Mouse (Mus musculus) c-Kit-positive CD71-negative TER-119-negative erythroid progenitor cells, embryonic 14.5 days (primary cell): ENCODE measurements around the gene Cacna1a.

Experiments used
- DNase-seq: peaks from one replicate; pipeline ENCODE4 v3.0.0-alpha.2; 2013; ENCODE audit warnings: low read depth

Gene Cacna1a

GRCm38 (mm10) chr8:84539376-84539775, 151.1 kb downstream of the Cacna1a start:
- no peak for DNase-seq

GRCm38 (mm10) chr8:84542481-84542880, 154.2 kb downstream of the Cacna1a start:
- DNase-seq: no peak

- DNase-seq: no peak
These were observed 157.3 kb downstream of the Cacna1a start for GRCm38 (mm10) chr8:84545522-84545921.

GRCm38 (mm10) chr8:84552457-84552856, 164.2 kb downstream of the Cacna1a start:
- DNase-seq: no peak

GRCm38 (mm10) chr8:84553106-84553505, 164.9 kb downstream of the Cacna1a start:
- no peak for DNase-seq

- DNase-seq: no peak
These were observed 165.4 kb downstream of the Cacna1a start for GRCm38 (mm10) chr8:84553617-84554016.

- DNase-seq: no peak
These were observed 166.2 kb downstream of the Cacna1a start for GRCm38 (mm10) chr8:84554301-84555027.

- no peak for DNase-seq
These were observed 167.0 kb downstream of the Cacna1a start for GRCm38 (mm10) chr8:84555269-84555668.

GRCm38 (mm10) chr8:84557936-84558335, 169.7 kb downstream of the Cacna1a start:
- DNase-seq: no peak

GRCm38 (mm10) chr8:84559121-84559604, 170.9 kb downstream of the Cacna1a start:
- no peak for DNase-seq

- no peak for DNase-seq
These were observed 173.5 kb downstream of the Cacna1a start for GRCm38 (mm10) chr8:84561698-84562097.

GRCm38 (mm10) chr8:84564042-84564441, 175.8 kb downstream of the Cacna1a start:
- DNase-seq: no peak

- no peak for DNase-seq
These were observed 177.5 kb downstream of the Cacna1a start for GRCm38 (mm10) chr8:84565577-84566360.

GRCm38 (mm10) chr8:84566816-84567413, 178.7 kb downstream of the Cacna1a start:
- DNase-seq: no peak

- no peak for DNase-seq
These were observed 179.3 kb downstream of the Cacna1a start for GRCm38 (mm10) chr8:84567541-84567940.

- DNase-seq: no peak
These were observed 180.5 kb downstream of the Cacna1a start for GRCm38 (mm10) chr8:84568737-84569136.

GRCm38 (mm10) chr8:84569921-84570673, 181.9 kb downstream of the Cacna1a start:
- no peak for DNase-seq

- DNase-seq: no peak
These were observed 189.2 kb downstream of the Cacna1a start for GRCm38 (mm10) chr8:84577432-84577831.

GRCm38 (mm10) chr8:84579595-84579994, 191.4 kb downstream of the Cacna1a start:
- DNase-seq: no peak

GRCm38 (mm10) chr8:84585311-84585710, 197.1 kb downstream of the Cacna1a start:
- no peak for DNase-seq

GRCm38 (mm10) chr8:84586221-84586620, 198.0 kb downstream of the Cacna1a start:
- no peak for DNase-seq

GRCm38 (mm10) chr8:84588498-84588897, 200.3 kb downstream of the Cacna1a start:
- DNase-seq: no peak
